Mouse (Mus musculus) left cerebral cortex, adult 2 months (tissue): ENCODE measurements around the gene Tmem212. TPM values are rescaled to one million over a fixed set of nuclear protein-coding genes. Genes with fewer than 3 reads are reported as not detected.

Experiments
- DNase-seq, 2 experiments: peaks; one replicate each; pipeline ENCODE4 v3.0.0; 2021 to 2022; ENCODE audit warnings: low spot score in 2 of 2, mixed read lengths in 1 of 2; ENCODE audit errors: extremely low spot score in 1 of 2
- H3K27ac ChIP-seq: fragments of 200-600 bp; 2 replicates; pipeline ENCODE4 v1.8.1; 2022
- H3K4me3 ChIP-seq: fragments of 200-600 bp; 2 replicates; pipeline ENCODE4 v1.8.1; 2022
- CTCF ChIP-seq: fragments of 200-600 bp; IDR thresholded peaks from 2 replicates; pipeline ENCODE4 v1.8.1; 2022; ENCODE audit warnings: antibody characterized with exemption, mild to moderate bottlenecking, moderate library complexity
- intact Hi-C: fragments of 180-260 bp; cut with DNase I; formaldehyde crosslinking; loops from one replicate; pipeline ENCODE4 v1.15.1; 2025
- total RNA-seq, 2 experiments: library from RNA; stranded (reverse); gene quantifications; 2 replicates each; pipeline ENCODE4 v1.2.3; 2021

Gene Tmem212
- total RNA-seq, 2 experiments from 2014 or later, result 1.0 TPM; not detected in 1

- Histone ChIP-seq H3K4me3 (no peak overlapping the region), H3K27ac (no peak overlapping the region)
- TF ChIP-seq CTCF, result no peak
- no peak for DNase-seq
- intact Hi-C loops, result no loop called here
These were observed 67.4 kb downstream of the Tmem212 start for GRCm38 (mm10) chr3:27828755-27829154.

GRCm38 (mm10) chr3:27827236-27827635 is 68.9 kb downstream of the Tmem212 start:
- TF ChIP-seq CTCF, result no peak
- intact Hi-C loops, result no loop called here
- DNase-seq, result no peak
- Histone ChIP-seq H3K27ac (no peak overlapping the region), H3K4me3 (no peak overlapping the region)

- no peak for TF ChIP-seq CTCF
- no peak for DNase-seq
- Histone ChIP-seq H3K4me3 (no peak overlapping the region), H3K27ac (no peak overlapping the region)
- intact Hi-C loops, result no loop called here
These were observed 70.2 kb downstream of the Tmem212 start for GRCm38 (mm10) chr3:27825985-27826384.

Other genes starting within 250 kb of the Tmem212 start
- gene Fndc3b, start 185.1 kb downstream of the Tmem212 start, total RNA-seq, result 10 to 100 TPM; 25.1 to 27.7 TPM
- 1 to 10 TPM; 7.4 to 7.5 TPM for gene Pld1, start 42.3 kb upstream of the Tmem212 start, total RNA-seq